Mouse (Mus musculus): Measurements from ENCODE around the gene Kat7.

DNA sequence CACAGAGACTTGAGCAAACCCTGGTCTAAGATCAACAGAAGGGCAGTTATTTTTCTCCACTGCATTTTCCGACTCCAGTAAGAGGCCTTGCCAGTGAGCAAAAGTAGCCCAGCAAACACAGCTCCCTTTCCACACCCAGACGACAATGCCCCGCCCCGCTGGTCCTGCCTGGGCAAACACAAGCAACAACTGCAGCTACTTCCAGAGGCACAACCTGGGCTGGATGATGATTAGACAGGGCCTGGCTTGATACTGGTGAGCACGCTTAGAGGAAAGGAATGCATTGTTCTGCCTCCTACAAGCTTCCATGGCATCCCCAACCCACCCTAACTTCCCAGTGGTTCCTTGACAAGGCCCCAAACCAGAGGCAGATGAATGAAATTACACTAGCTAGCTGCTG lies 36.4 kb downstream of the Kat7 start:
- TF ChIP-seq FLI1 (IDR thresholded peaks at IDR 0.05; ENCODE audit: low read length) (no peak), GATA1 (IDR thresholded peaks at IDR 0.05; ENCODE audit: borderline replicate concordance, low read length) (no peak)

Measured in megakaryocyte, embryonic 14.5 days (primary cell).